Mouse (Mus musculus): ENCODE data around the gene Tmem87b. TPM values are rescaled to one million over a fixed set of nuclear protein-coding genes. Genes with fewer than 3 reads are reported as not detected.

The Tmem87b gene
- 35.0 and 40.6 TPM in 2 replicates for total RNA-seq (2021)
- long read RNA-seq, experiment 1, full-length matches to known transcripts = 33 of 68 reads
- long read RNA-seq, experiment 1, partial matches to known transcripts = 5 of 68 reads
- long read RNA-seq, experiment 1, other reads (novel, unspliced or antisense) = 30 of 68 reads
- long read RNA-seq, experiment 2, full-length matches to known transcripts = 23 of 43 reads
- long read RNA-seq, experiment 2, partial matches to known transcripts = 2 of 43 reads
- long read RNA-seq, experiment 2, other reads (novel, unspliced or antisense) = 18 of 43 reads

DNA sequence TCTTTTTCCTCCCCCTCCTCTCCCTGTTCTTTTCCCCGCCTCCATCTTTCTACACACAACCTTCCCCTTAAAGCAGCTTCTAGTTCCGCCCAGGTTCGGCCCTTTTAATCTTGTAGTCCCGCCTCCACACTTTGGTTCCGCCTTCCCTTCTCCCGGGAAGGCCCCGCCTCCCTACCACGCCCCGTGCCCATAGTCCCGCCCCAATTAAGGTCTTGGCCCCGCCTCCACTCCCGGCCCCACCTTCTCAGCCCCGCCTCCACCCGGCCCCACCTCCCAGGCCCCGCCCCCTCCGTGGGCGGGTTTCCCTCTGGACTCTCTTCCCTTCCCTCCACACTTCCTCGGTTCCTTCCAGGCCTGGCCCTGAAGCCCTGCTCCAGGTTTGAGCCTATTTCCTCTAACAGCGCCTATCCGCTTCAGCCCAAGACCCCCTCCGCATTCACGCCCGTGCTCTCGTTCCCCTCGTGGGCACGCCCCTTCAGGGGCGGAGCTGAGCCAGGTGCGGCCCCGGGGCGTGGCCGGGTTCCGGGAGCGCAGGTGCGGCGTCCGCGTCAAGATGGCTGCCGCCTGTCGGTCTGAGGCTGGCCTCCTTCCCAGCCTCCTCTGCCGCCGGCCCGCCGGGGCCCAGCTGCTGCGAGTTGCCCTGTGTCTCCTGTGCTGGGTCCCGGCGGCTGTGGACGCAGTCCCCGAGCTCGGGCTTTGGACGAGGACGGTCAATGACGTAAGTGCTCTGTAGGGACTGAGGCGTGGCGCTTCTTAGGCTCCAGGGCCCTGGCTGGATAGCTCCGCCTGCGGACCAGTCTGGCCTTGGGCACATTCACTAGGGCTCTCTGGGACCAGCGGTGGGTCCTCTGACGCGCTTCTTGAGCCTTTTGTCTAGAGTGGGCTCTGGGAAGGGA, at the start of gene Tmem87b:
Gene Tmem87b, plus strand, starts transcription at position 333 of the 896 bp plus-strand sequence.
- DNase-seq = peak; percentile 99

DNA sequence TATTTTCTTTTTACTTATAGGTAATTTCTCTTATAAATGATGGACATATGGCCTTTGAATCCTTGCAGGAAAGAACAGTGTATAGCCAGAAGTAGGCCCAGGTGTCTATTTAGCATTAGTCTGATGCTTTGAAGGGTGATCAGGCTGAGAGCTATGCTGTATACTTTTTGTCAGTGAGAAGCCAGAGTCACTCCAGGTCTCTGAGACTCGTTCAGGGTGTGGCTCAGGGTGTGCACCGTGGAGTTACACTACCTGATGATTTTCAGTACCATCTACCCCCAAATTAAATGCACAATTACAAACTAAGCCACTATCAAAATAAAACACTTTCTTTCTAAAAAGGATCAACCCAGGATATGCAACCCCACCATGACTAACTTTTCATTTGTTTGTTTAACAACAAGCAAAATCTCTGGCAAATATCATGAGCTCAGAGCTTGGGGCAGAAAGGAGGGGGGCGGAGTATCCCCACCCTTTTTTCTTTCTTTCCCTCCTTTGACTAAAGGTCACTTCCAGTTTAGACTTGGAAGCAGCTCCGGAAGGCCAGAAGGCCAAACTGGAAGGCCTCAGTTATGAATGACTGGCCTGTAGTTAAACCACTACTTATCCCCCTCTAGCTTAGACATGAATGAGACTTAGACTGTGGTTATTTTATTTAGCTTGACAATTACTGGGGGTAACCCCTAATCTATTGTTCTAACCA, 49.2 kb upstream of the Tmem87b start:
- no peak for DNase-seq

DNA sequence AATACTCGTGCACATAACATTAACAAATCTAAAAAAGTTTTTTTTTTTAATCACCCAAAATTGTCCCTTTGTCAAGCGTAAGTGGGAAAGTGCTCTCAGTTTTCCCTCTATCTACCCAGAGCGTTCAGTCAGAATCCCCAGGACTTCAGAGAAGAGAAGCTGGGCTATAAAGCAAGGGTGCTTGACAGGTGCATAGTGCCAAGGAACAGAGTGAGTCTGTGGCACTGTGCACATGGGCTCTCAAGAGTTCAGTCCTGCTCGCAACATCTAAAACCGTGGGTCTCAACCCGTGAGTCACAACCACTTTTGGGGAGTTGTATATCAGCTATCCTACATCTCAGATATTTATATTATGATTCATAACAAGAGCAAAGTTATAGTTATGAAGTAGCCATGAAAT, 47.4 kb upstream of the Tmem87b start:
- DNase-seq = no peak

DNA sequence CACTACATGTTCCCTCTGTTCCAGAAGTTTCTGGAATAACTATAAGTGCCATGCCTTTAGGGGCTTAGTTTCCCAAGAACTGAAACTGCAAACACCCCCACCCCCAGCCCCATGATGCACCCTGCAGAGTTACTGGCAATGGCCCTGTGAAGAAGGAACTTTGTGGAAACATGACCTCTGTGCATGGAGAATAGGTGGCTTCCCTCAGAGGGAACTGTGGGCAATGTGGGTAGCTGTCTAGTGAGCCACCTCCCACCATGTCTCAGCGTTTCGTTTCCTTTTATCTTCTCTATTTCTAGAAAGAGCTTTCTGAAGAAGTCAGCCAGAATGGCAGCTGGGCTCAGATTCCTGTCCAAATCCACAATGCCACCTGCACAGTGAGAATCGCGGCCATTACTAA, 46.9 kb upstream of the Tmem87b start:
- no peak for DNase-seq

DNA sequence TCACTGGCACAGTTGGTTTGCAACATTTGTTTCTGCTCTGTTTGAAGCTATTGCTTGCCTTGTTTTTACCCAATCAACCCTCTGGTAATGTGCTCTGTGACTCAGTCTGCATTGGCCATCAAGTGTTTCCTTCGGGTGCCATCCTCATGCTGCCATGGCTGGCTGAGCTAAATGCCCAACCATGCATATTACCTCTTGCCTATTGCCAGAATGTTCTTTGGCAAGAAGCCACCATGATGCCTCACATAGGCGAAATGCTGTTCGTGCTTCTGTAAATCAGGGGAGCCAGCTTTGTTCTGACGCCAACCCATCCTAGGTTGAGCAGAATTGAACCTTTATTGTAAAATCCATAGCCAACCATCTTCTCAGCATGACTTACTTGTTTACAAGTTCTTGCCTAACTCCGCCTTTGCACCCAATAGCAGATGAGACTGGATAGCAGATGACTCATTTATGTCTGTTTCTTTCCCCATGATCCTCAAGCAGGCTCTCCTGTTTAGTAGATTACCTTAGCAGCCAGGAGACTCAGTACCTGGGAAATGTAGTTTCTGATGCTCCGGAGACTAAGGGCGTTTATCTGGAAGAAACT, 46.1 kb upstream of the Tmem87b start:
- no peak for DNase-seq

DNA sequence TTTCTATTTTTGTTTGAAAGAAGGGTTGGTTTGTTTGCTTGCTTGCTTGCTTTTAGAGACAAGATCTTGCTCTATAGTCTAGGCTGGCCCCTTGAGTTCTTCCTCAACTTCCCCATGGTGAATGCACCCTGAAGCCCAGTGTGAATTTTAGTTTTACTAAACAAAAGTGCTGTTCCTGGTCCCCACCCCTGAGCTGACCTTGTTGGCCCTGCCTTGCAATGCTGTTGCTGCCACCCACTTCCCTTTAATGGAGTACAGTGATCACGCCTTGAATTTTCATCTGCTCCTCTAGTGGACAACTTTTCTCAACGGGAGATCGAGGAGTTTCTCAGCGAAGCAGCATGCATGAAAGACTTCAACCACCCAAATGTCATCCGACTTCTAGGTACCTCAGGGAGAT, 35.7 kb upstream of the Tmem87b start:
- no peak for DNase-seq

DNA sequence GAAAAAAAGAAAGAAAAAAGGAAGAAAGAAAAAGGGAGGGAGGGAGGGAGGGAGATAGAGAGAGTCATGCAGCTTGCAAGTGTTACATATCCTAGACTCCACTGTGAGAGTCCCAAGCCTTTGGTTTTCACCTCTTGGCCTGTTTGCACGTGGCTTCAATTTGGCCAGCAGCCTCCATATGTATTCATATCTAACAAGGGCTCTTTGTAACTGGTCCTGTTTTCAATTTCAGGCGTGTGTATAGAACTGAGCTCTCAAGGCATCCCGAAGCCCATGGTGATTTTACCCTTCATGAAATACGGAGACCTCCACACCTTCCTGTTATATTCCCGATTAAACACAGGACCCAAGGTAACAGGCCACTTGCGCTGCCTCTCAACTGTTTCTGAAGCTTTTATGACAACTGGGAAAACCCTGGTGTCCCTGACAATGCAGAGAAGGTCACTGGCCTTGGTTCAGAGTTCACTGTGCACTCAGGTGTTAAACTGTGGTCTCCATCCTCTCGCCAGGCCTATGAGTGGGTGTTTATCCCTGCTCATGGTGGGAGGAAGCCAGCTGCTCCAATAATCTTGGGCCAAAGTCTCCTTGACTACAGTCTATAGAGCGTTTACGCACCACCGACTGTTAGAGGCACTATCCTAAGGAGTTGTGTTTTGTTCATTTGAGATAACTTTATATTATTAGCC, 34.1 kb upstream of the Tmem87b start:
- DNase-seq = no peak

DNA sequence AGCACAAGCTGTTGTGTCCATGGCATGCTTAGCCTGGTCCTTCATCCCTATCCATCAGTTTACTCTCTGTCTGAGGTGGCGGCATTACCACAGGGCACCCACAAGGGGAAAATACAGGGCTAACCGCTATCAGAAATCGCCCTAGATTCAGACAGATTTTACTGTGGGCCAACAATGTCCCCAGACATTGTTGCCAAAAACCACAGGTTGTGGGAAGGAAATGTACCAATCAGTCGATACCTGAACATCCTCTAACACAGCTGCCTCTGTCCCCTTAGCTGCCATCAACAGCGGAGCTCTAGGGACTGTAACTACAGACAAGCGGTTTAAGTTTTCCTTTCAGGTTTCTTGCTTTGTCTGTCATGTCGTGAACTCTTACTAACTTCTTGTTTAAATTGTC, 33.1 kb upstream of the Tmem87b start:
- no peak for DNase-seq

DNA sequence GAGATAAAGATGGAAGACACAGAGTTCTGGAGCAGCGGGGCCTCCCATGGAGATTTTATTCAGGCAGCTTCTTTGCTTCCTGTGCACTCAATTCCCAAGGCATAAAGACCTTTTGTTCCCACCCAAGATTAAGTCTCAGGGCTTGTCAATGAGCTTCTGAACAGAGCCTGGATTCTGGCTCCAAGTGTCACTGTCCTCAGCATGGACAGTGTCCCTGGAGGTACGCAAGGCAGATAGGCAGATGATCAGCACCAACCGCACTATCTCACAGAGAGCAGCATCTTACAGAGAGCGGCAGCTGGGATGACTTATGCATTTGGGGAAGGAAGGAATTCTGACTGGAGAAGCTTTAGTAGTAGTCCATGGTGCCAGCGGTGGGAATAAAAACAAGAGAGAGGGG, 31.6 kb upstream of the Tmem87b start:
- DNase-seq = no peak

DNA sequence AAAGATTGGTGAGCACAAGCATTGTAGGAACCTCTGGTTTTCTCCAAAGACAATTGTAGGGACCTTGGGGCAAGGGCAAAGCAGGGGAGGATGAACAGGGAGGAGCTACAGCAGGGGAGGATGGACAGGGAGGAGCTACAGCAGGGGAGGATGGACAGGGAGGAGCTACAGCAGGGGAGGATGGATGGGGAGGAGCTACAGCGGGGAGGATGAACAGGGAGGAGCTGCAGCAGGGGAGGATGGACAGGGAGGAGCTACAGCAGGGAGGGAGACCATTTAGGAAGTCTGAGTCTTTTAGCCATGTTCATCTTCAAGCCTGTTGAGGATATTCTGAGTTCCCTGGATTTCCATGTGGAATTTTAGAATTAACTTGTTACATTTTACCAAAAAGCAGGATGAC, 31.1 kb upstream of the Tmem87b start:
- no peak for DNase-seq

DNA sequence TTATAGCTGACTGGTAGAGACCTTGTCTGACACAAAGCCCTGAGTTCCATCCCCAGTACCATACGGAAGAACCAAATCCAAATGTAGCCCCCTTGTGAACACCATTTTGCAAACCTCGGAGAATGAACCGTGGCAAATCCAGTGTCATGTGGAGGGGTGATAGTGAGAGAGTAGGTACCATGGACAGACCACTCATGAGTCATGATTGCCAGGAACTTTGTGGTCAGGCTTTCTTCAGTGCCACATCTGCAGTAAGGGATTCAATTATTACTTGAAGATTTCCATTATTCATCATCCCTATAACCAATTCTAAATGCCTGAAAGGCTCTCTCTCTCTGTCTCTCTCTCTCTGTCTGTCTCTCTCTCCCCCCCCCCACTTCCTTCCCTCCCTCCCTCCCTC, 30.1 kb upstream of the Tmem87b start:
- no peak for DNase-seq

DNA sequence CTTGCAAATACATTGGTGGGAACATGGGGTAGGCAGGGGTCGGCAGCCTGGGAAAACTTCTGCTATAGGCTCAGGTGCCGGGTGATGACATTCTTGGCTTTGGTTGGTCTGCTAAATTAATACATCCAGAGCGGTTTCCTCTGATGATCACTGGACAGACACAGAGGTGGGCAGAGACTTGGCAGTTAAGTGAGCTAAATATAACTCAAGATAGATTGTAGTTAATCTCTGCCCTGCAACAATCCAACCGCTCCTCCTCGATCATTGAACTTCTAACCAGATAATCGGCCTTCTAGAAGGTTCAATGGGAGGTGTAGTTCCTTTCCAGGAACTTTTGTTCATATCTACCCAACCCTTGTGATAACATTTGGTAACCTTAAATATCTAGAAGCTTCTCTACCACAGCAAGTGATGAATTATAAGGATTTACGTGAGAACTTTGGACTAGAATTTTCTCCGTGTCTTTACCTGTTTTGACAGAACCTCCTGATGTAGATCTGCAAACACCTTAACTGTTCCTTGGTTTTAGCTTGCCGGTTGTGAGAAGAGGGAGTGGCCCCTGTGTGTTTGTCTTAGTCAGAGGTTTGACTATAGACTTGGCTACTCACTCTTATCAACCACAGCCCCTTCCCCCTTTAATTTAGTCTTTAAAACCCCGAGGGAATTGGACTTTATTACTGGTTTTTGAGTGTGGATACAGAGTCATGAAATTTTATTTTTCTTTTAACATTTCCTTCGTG, 26.9 kb upstream of the Tmem87b start:
- DNase-seq = no peak

DNA sequence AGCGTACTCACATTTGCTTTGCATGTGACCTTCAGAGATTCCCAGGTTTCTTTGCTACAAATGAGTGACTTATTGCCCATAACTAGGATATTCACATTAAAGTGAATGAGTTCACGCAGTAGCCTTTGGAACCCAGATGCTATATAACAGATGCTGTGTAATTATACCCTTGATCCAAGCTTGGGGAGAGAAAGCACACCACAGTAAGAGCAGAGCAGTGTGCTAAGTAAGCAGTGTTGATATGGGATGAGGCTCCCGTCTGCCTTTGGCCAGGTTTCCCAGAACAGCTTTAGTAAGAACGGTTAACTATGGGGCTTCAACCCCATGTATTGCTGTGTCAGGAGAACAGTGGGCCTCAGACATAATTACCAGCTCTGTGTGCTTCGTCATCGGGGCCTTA, 24.0 kb upstream of the Tmem87b start:
- no peak for DNase-seq

DNA sequence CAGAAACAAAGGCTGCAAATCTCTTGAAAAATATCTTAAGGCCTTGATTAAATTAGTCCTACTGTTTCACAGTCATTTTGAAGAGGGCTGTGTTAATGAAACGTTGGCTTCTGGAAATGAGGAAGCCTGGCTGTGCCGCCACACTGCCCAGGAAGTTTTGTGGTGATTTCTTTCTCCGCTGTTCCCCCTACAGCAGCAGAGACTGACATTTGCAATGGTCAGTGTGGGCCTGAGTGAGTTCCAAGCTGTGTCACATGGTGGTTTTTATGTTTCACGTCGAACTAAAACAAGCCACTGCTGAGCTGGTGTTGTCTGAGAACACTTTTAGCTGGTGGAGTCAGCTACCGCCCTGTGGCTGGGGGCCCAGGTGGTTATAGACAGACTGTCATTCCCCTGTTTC, 21.5 kb upstream of the Tmem87b start:
- DNase-seq = no peak

DNA sequence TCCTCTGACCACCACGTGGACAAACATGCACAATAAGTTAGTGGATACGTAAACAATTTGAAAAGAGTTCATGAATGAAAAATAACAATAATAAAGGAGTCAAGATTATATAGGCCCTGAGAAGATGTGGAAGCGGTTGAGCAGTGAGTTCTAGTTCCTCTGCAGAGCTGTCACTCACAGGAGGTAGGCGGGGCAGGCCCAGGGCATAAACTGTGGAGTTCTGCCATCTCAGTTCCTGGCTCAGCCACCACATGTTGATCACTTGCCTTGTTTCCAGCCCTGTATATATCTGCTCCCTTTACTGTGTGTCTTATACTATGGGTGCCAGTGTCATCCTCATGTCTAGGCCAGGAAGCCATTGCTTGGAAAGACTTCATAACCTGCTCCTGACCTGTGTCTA, 14.5 kb upstream of the Tmem87b start:
- DNase-seq = no peak

DNA sequence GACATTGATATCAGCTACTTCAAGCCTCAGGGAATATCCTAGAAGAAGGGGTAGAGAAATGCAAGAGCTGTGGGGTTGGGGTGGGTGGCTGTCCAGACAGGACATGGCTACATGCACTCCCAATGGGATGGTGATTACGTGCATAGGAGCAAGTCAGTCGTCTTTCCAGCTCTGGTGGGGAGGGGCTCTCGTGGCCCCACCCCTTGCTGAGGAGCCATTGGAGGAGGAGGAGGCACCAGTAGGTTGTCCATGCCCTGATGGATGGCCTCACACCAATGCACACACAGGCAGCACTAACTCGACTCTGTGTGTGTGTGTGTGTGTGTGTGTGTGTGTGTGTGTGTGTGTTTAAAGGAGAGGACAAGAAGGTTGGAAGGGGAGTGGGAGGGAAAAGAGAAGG, 12.6 kb upstream of the Tmem87b start:
- DNase-seq = no peak

DNA sequence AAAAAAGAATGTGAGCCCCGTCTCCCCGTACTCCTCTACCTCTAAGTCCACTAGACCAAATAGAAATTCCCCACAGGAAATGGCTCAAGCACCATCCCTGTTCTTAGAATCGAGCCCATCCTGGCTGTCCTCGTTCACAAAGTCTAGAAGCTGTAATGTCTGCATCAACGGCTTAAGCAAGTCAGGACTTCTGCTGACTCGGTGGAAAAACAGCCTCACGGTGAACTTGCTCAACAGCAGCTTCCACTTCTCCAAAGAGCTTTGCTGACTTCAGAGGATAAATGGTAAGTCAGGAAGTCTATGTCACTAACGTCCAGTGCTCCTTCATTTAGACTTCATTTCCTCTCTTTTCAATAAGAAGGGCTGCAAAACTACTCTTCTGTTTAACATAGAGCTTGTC, 11.4 kb upstream of the Tmem87b start:
- DNase-seq = no peak

DNA sequence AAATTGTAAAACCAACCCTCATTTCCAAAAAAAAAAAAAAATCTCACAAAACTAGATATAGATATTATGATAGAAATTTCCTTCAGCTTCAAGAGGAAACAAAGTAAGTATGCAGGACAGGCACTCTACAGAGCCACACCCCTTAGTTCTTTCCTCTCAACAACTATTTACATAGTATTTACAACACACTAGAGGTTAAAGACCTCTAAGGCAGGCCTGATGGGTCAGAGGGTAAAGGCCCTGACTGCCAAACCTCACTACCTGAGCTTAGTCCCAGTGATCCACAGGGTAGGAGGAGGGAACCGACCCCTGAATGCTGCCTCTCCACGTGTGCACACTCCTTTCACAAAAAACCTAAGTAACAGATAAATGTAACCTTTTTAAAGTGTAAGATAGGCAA, 5.2 kb upstream of the Tmem87b start:
- DNase-seq = no peak

DNA sequence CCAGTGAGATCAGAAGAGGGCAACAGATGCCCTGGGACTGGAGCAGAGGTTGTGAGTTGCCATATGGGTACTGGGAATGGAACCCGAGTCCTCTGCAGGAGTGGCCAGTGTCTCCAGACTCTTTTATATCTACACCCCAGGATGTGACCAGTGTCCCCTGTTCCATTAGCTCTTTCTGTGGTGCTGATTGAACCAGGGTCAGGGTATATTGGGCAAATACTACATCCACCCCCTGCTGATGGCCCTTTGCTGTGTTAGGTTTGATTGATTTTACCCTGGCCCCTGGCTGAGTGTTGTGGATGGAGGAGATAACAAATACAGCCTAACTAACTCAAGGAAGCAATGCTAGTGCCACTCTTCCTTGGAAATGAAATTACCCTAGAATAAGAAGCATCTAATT, 1.6 kb upstream of the Tmem87b start:
- DNase-seq = no peak

DNA sequence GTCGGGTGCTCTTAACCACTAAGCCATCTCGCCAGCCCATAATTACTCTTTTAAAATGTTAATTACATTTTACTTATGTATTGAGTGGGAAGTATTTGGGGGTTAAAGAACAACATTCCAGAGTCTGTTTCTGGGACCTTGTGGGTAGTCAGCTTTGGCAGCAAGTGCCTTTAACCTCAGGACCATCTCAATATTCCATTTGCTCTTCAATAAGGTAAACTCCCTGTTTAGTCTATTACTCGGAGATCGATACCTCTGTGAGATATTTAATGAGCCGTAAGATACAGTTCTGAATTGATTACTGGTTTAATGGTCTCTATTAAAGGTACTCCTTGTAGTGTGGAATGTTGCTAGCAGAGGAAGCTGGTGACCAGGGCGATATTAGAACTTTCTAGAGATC, 1.0 kb upstream of the Tmem87b start:
- no peak for DNase-seq

DNA sequence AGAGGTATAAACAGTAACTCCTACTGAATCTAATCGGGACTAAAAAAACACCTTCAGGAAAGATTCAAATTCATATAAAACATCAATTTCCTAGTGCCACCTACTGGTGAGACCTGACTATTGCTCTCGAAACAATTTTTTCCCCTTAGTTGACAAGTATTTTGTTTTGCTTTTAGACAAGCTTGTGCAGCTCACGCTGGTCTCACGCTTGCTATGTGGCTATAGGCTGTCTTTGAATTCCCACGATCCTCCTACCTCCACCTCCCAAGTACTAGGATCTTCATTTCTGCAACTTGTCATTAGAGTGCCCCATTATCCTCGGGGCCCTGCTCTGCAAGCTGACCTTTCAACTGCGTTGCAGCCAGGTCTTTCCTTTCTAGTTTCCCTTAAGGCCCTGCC, 532 bp upstream of the Tmem87b start:
- peak; percentile 60 for DNase-seq
